Mouse (Mus musculus) neural tube, embryonic 11.5 days (tissue): ENCODE data around the gene Nfyb. TPM values are rescaled to one million over a fixed set of nuclear protein-coding genes. Genes with fewer than 3 reads are reported as not detected.

Source experiments
- ATAC-seq: fragments of 200-750 bp; cut with Nextera tagmentation; 2 replicates; pipeline ENCODE4 v1.8.0; 2017; ENCODE audit warnings: moderate number of reproducible peaks, mild to moderate bottlenecking, moderate TSS enrichment, moderate library complexity; ENCODE audit not compliant: insufficient read depth, low FRiP score, low TSS enrichment
- DNase-seq: peaks from one replicate; pipeline ENCODE4 v3.0.0-alpha.2; 2015; ENCODE audit warnings: low spot score
- H3K27ac ChIP-seq: fragments of 300-500 bp; sonication (generic); 2 replicates; pipeline ENCODE4 v1.5.1; 2014; ENCODE audit warnings: low read depth, mild to moderate bottlenecking, low read length
- H3K27me3 ChIP-seq: fragments of 300-500 bp; sonication (generic); 2 replicates; pipeline ENCODE4 v1.6.1; 2014; ENCODE audit warnings: mild to moderate bottlenecking, low read length, mixed read lengths; ENCODE audit not compliant: control insufficient read depth, insufficient read depth
- H3K36me3 ChIP-seq: fragments of 300-500 bp; sonication (generic); 2 replicates; pipeline ENCODE4 v1.6.1; 2014; ENCODE audit warnings: mild to moderate bottlenecking, low read length, moderate library complexity, mixed read lengths; ENCODE audit not compliant: control insufficient read depth, insufficient read depth
- H3K4me1 ChIP-seq: fragments of 300-500 bp; sonication (generic); 2 replicates; pipeline ENCODE4 v1.6.1; 2014; ENCODE audit warnings: low read length, mixed read lengths; ENCODE audit not compliant: control insufficient read depth, insufficient read depth
- H3K4me2 ChIP-seq: fragments of 300-500 bp; sonication (generic); 2 replicates; pipeline ENCODE4 v1.6.1; 2014; ENCODE audit warnings: low read depth, mild to moderate bottlenecking, moderate library complexity
- H3K4me3 ChIP-seq: fragments of 300-500 bp; sonication (generic); 2 replicates; pipeline ENCODE4 v1.5.1; 2014; ENCODE audit warnings: low read depth, low read length
- H3K9ac ChIP-seq: fragments of 300-500 bp; sonication (generic); 2 replicates; pipeline ENCODE4 v1.6.1; 2014; ENCODE audit warnings: mild to moderate bottlenecking, low read length
- H3K9me3 ChIP-seq: fragments of 300-500 bp; sonication (generic); 2 replicates; pipeline ENCODE4 v1.6.1; 2016; ENCODE audit warnings: low read length; ENCODE audit not compliant: control insufficient read depth
- WGBS: fragments of 180-500 bp; shearing (Covaris S2); extraction: QIAGEN DNeasy Blood & Tissue Kit; methylation state at CpG from one replicate; pipeline ENCODE4 v1.1.7; 2014; 5-methylcytosine and 5-hydroxymethylcytosine counted together
- polyA plus RNA-seq: library from polyadenylated mRNA; unstranded; fragments of >200 nt; fragmentation: Nextera tagmentation; extraction: Ambion mirVana; gene quantifications from 2 replicates; pipeline ENCODE4 v1.2.1, GENCODE M21; 2014

The Nfyb gene
- polyA plus RNA-seq, 1 experiment from 2014 or later, result 73.9 TPM

- H3K4me1 ChIP-seq, result no peaks in the 10 kb centered on the region
- H3K9ac ChIP-seq, result no peak overlapping the region
- H3K27me3 ChIP-seq, result no peaks in the 10 kb centered on the region
- H3K4me2 ChIP-seq, result no peak overlapping the region
- H3K9me3 ChIP-seq, result no peaks in the 10 kb centered on the region
- DNase-seq (no peak), ATAC-seq (no peak)
- H3K36me3 ChIP-seq, result no peaks in the 10 kb centered on the region
- no peak overlapping the region for H3K27ac ChIP-seq
- H3K4me3 ChIP-seq, result no peak overlapping the region
Measured at GRCm38 (mm10) chr10:82789181-82789580, 25.2 kb upstream of the Nfyb start.

GRCm38 (mm10) chr10:82782472-82782871, 18.5 kb upstream of the Nfyb start:
- Histone ChIP-seq H3K4me1 (no peaks in the 10 kb centered on the region), H3K9me3 (no peaks in the 10 kb centered on the region), H3K36me3 (no peaks in the 10 kb centered on the region), H3K27me3 (no peaks in the 10 kb centered on the region), H3K4me2 (no peak overlapping the region), H3K27ac (no peak overlapping the region), H3K9ac (no peak overlapping the region), H3K4me3 (no peak overlapping the region)
- WGBS, result 40% methylated on average over 2 of the region's 2 CpGs
- ATAC-seq, result no peak
- no peak for DNase-seq

GRCm38 (mm10) chr10:82780816-82781215, 16.9 kb upstream of the Nfyb start:
- Histone ChIP-seq H3K9me3 (no peaks in the 10 kb centered on the region), H3K4me3 (no peak overlapping the region), H3K4me1 (no peaks in the 10 kb centered on the region), H3K27ac (no peak overlapping the region), H3K27me3 (no peaks in the 10 kb centered on the region), H3K4me2 (no peak overlapping the region), H3K9ac (no peak overlapping the region), H3K36me3 (no peaks in the 10 kb centered on the region)
- no peak for ATAC-seq
- no peak for DNase-seq

- WGBS, result 97% methylated on average over 3 of the region's 3 CpGs
- Histone ChIP-seq H3K4me2 (no peak overlapping the region), H3K9me3 (no peaks in the 10 kb centered on the region), H3K36me3 (no peaks in the 10 kb centered on the region), H3K27me3 (no peaks in the 10 kb centered on the region), H3K9ac (no peak overlapping the region), H3K4me1 (no peaks in the 10 kb centered on the region), H3K4me3 (no peak overlapping the region), H3K27ac (no peak overlapping the region)
- DNase-seq (no peak), ATAC-seq (no peak)
Measured at GRCm38 (mm10) chr10:82780322-82780721, 16.4 kb upstream of the Nfyb start.

GRCm38 (mm10) chr10:82779831-82780230, 15.9 kb upstream of the Nfyb start:
- ATAC-seq (no peak), DNase-seq (no peak)
- H3K4me2 ChIP-seq, result no peak overlapping the region
- WGBS, result 96% methylated on average over 14 of the region's 14 CpGs
- no peak overlapping the region for H3K27ac ChIP-seq
- no peaks in the 10 kb centered on the region for H3K9me3 ChIP-seq
- H3K4me1 ChIP-seq, result no peaks in the 10 kb centered on the region
- no peak overlapping the region for H3K9ac ChIP-seq
- H3K27me3 ChIP-seq, result no peaks in the 10 kb centered on the region
- H3K4me3 ChIP-seq, result no peak overlapping the region
- no peaks in the 10 kb centered on the region for H3K36me3 ChIP-seq

- H3K27me3 ChIP-seq, result no peaks in the 10 kb centered on the region
- no peak overlapping the region for H3K27ac ChIP-seq
- H3K9ac ChIP-seq, result no peak overlapping the region
- WGBS, result 75% methylated on average over 8 of the region's 8 CpGs
- no peaks in the 10 kb centered on the region for H3K4me1 ChIP-seq
- H3K9me3 ChIP-seq, result no peaks in the 10 kb centered on the region
- H3K4me2 ChIP-seq, result no peak overlapping the region
- no peaks in the 10 kb centered on the region for H3K36me3 ChIP-seq
- no peak for ATAC-seq
- no peak overlapping the region for H3K4me3 ChIP-seq
- no peak for DNase-seq
Measured at GRCm38 (mm10) chr10:82778791-82779549, 15.0 kb upstream of the Nfyb start.

- WGBS, result 39% methylated on average over 13 of the region's 13 CpGs
- Histone ChIP-seq H3K27ac (no peak overlapping the region), H3K9me3 (no peaks in the 10 kb centered on the region), H3K9ac (no peak overlapping the region), H3K36me3 (no peaks in the 10 kb centered on the region), H3K27me3 (no peaks in the 10 kb centered on the region), H3K4me2 (no peak overlapping the region), H3K4me3 (no peak overlapping the region), H3K4me1 (no peaks in the 10 kb centered on the region)
- DNase-seq (no peak), ATAC-seq (no peak)
Measured at GRCm38 (mm10) chr10:82777886-82778285, 13.9 kb upstream of the Nfyb start.

- WGBS, result 80% methylated on average over 2 of the region's 2 CpGs
- H3K27me3 ChIP-seq, result no peaks in the 10 kb centered on the region
- H3K4me2 ChIP-seq, result no peak overlapping the region
- H3K36me3 ChIP-seq, result no peaks in the 10 kb centered on the region
- no peak overlapping the region for H3K9ac ChIP-seq
- DNase-seq (no peak), ATAC-seq (no peak)
- no peak overlapping the region for H3K4me3 ChIP-seq
- no peak overlapping the region for H3K27ac ChIP-seq
- H3K4me1 ChIP-seq, result no peaks in the 10 kb centered on the region
- H3K9me3 ChIP-seq, result no peaks in the 10 kb centered on the region
Measured at GRCm38 (mm10) chr10:82777075-82777474, 13.1 kb upstream of the Nfyb start.

GRCm38 (mm10) chr10:82774841-82775240, 10.9 kb upstream of the Nfyb start:
- Histone ChIP-seq H3K4me1 (no peaks in the 10 kb centered on the region), H3K9ac (no peak overlapping the region), H3K27ac (no peak overlapping the region), H3K27me3 (no peaks in the 10 kb centered on the region), H3K4me3 (no peak overlapping the region), H3K36me3 (no peaks in the 10 kb centered on the region), H3K4me2 (no peak overlapping the region), H3K9me3 (no peaks in the 10 kb centered on the region)
- whole genome bisulfite sequencing, result 96% methylated on average over 5 of the region's 5 CpGs
- DNase-seq (no peak), ATAC-seq (no peak)
